Mouse (Mus musculus) erythroblast, adult 5-6 weeks (primary cell): ENCODE measurements around the gene Cdc42ep1. TPM values are rescaled to one million over a fixed set of nuclear protein-coding genes. Genes with fewer than 3 reads are reported as not detected.

Experiments
- total RNA-seq, 2 experiments: library from RNA; stranded (forward) in 1 of 2; stranded (reverse) in 1 of 2; fragments of 150-400 nt in 1 of 2; fragments of 200-764, 138-1000 nt in 1 of 2; gene quantifications; 2 replicates each; pipeline versions ENCODE4 v1.2.3 to v1.2.4; 2015 to 2017; ENCODE audit warnings: low replicate concordance in 2 of 2

Gene Cdc42ep1
- total RNA-seq, 2 experiments from 2014 or later: not detected

Other genes starting within 250 kb of the Cdc42ep1 start
- gene Cyth4, start 245.6 kb upstream of the Cdc42ep1 start, total RNA-seq (2015; ENCODE audit: low replicate concordance): 17.1 and 19.4 TPM in 2 replicates
- gene Cyth4, start 245.6 kb upstream of the Cdc42ep1 start, total RNA-seq (2017; ENCODE audit: low replicate concordance): 18.1 and 20.1 TPM in 2 replicates
- gene Elfn2, start 123.9 kb upstream of the Cdc42ep1 start, total RNA-seq (2015; ENCODE audit: low replicate concordance): not detected in 2 replicates
- gene Elfn2, start 123.9 kb upstream of the Cdc42ep1 start, total RNA-seq (2017; ENCODE audit: low replicate concordance): 0.09 TPM in 1 of 2 replicates, not detected in the other
- gene Mfng, start 69.1 kb upstream of the Cdc42ep1 start, total RNA-seq (2015; ENCODE audit: low replicate concordance): 0.38 and 1.7 TPM in 2 replicates
- gene Mfng, start 69.1 kb upstream of the Cdc42ep1 start, total RNA-seq (2017; ENCODE audit: low replicate concordance): 0.17 and 0.98 TPM in 2 replicates
- gene Card10, start 39.6 kb upstream of the Cdc42ep1 start, total RNA-seq (2015; ENCODE audit: low replicate concordance): 0.58 TPM in 1 of 2 replicates, not detected in the other
- 0.56 TPM in 1 of 2 replicates, not detected in the other for gene Card10, start 39.6 kb upstream of the Cdc42ep1 start, total RNA-seq (2017; ENCODE audit: low replicate concordance)
- gene Lgals2, start 12.9 kb downstream of the Cdc42ep1 start, total RNA-seq (2015; ENCODE audit: low replicate concordance): not detected in 2 replicates
- gene Lgals2, start 12.9 kb downstream of the Cdc42ep1 start, total RNA-seq (2017; ENCODE audit: low replicate concordance): not detected in 2 replicates
- 6.5 and 17.1 TPM in 2 replicates for gene Gga1, start 34.6 kb downstream of the Cdc42ep1 start, total RNA-seq (2015; ENCODE audit: low replicate concordance)
- 3.5 and 3.7 TPM in 2 replicates for gene Gga1, start 34.6 kb downstream of the Cdc42ep1 start, total RNA-seq (2017; ENCODE audit: low replicate concordance)
- gene Gm49510, start 57.0 kb downstream of the Cdc42ep1 start, total RNA-seq (2015; ENCODE audit: low replicate concordance): not detected in 2 replicates
- 0.56 and 0.77 TPM in 2 replicates for gene Gm49510, start 57.0 kb downstream of the Cdc42ep1 start, total RNA-seq (2017; ENCODE audit: low replicate concordance)
- gene Sh3bp1, start 57.1 kb downstream of the Cdc42ep1 start, total RNA-seq (2015; ENCODE audit: low replicate concordance): 13.6 and 15.2 TPM in 2 replicates
- gene Sh3bp1, start 57.1 kb downstream of the Cdc42ep1 start, total RNA-seq (2017; ENCODE audit: low replicate concordance): 4.5 and 8.8 TPM in 2 replicates
- gene Pdxp, start 71.3 kb downstream of the Cdc42ep1 start, total RNA-seq (2015; ENCODE audit: low replicate concordance): 2.7 and 9.4 TPM in 2 replicates
- not detected in 2 replicates for gene Pdxp, start 71.3 kb downstream of the Cdc42ep1 start, total RNA-seq (2017; ENCODE audit: low replicate concordance)
- gene Lgals1, start 84.1 kb downstream of the Cdc42ep1 start, total RNA-seq (2015; ENCODE audit: low replicate concordance): 46.1 and 56.2 TPM in 2 replicates
- 77.5 and 79.0 TPM in 2 replicates for gene Lgals1, start 84.1 kb downstream of the Cdc42ep1 start, total RNA-seq (2017; ENCODE audit: low replicate concordance)
- 1.5 and 6.1 TPM in 2 replicates for gene Nol12, start 92.3 kb downstream of the Cdc42ep1 start, total RNA-seq (2015; ENCODE audit: low replicate concordance)
- 7.6 and 10.7 TPM in 2 replicates for gene Nol12, start 92.3 kb downstream of the Cdc42ep1 start, total RNA-seq (2017; ENCODE audit: low replicate concordance)
- gene Triobp, start 105.1 kb downstream of the Cdc42ep1 start, total RNA-seq (2015; ENCODE audit: low replicate concordance): 42.6 and 43.6 TPM in 2 replicates
- 16.3 and 20.9 TPM in 2 replicates for gene Triobp, start 105.1 kb downstream of the Cdc42ep1 start, total RNA-seq (2017; ENCODE audit: low replicate concordance)
- gene H1f0, start 185.8 kb downstream of the Cdc42ep1 start, total RNA-seq (2015; ENCODE audit: low replicate concordance): 6.5 and 8.6 TPM in 2 replicates
- gene H1f0, start 185.8 kb downstream of the Cdc42ep1 start, total RNA-seq (2017; ENCODE audit: low replicate concordance): 8.2 and 20.5 TPM in 2 replicates
- not detected in 2 replicates for gene Galr3, start 199.3 kb downstream of the Cdc42ep1 start, total RNA-seq (2015; ENCODE audit: low replicate concordance)
- not detected in 2 replicates for gene Galr3, start 199.3 kb downstream of the Cdc42ep1 start, total RNA-seq (2017; ENCODE audit: low replicate concordance)
- gene Ankrd54, start 220.3 kb downstream of the Cdc42ep1 start, total RNA-seq (2015; ENCODE audit: low replicate concordance): 12.3 and 20.0 TPM in 2 replicates
- 7.5 and 11.4 TPM in 2 replicates for gene Ankrd54, start 220.3 kb downstream of the Cdc42ep1 start, total RNA-seq (2017; ENCODE audit: low replicate concordance)
- gene Eif3l, start 232.6 kb downstream of the Cdc42ep1 start, total RNA-seq (2015; ENCODE audit: low replicate concordance): 29.4 and 47.6 TPM in 2 replicates
- gene Eif3l, start 232.6 kb downstream of the Cdc42ep1 start, total RNA-seq (2017; ENCODE audit: low replicate concordance): 51.3 and 56.2 TPM in 2 replicates